Mouse (Mus musculus): ENCODE results near the gene Pld3.
A peak's percentile ranks its signal among the peaks of the same experiment; 100 is the strongest.

Gene Pld3

GRCm38 (mm10) chr7:27552931-27553513 is at the start of gene Pld3, which contains the start of gene 2310022A10Rik:
Gene Pld3 (minus strand): TSS chr7:27553218.
Gene 2310022A10Rik (plus strand): TSS chr7:27553233.
- DNase-seq (ENCODE audit: low read depth, low spot score), result peak; percentile 98

GRCm38 (mm10) chr7:27602161-27602560 is 49.1 kb upstream of the Pld3 start:
- peak; percentile 74 for DNase-seq (ENCODE audit: low read depth, low spot score)

- DNase-seq (ENCODE audit: low read depth, low spot score), result peak; percentile 97
Measured at GRCm38 (mm10) chr7:27601628-27602027, 48.6 kb upstream of the Pld3 start.

- no peak for DNase-seq (ENCODE audit: low read depth, low spot score)
Measured at GRCm38 (mm10) chr7:27598053-27598452, 45.0 kb upstream of the Pld3 start.

GRCm38 (mm10) chr7:27596586-27597503 is 43.8 kb upstream of the Pld3 start:
- DNase-seq (ENCODE audit: low read depth, low spot score), result no peak

GRCm38 (mm10) chr7:27592934-27593645 is 40.1 kb upstream of the Pld3 start:
- DNase-seq (ENCODE audit: low read depth, low spot score), result no peak

GRCm38 (mm10) chr7:27592217-27592929 is 39.4 kb upstream of the Pld3 start:
- peak; percentile 53 for DNase-seq (ENCODE audit: low read depth, low spot score)

GRCm38 (mm10) chr7:27591266-27592216 is 38.5 kb upstream of the Pld3 start, which contains the start of gene Akt2:
Gene Akt2 (plus strand): TSS chr7:27591552.
- peak; percentile 98 for DNase-seq (ENCODE audit: low read depth, low spot score)

- no peak for DNase-seq (ENCODE audit: low read depth, low spot score)
Measured at GRCm38 (mm10) chr7:27590566-27591213, 37.7 kb upstream of the Pld3 start.

- no peak for DNase-seq (ENCODE audit: low read depth, low spot score)
Measured at GRCm38 (mm10) chr7:27590088-27590487, 37.1 kb upstream of the Pld3 start.

- no peak for DNase-seq (ENCODE audit: low read depth, low spot score)
Measured at GRCm38 (mm10) chr7:27587741-27588140, 34.7 kb upstream of the Pld3 start.

GRCm38 (mm10) chr7:27586861-27587260 is 33.8 kb upstream of the Pld3 start:
- DNase-seq (ENCODE audit: low read depth, low spot score), result no peak

- DNase-seq (ENCODE audit: low read depth, low spot score), result no peak
Measured at GRCm38 (mm10) chr7:27580380-27581174, 27.6 kb upstream of the Pld3 start.

GRCm38 (mm10) chr7:27578465-27578864 is 25.4 kb upstream of the Pld3 start:
- DNase-seq (ENCODE audit: low read depth, low spot score), result no peak

- DNase-seq (ENCODE audit: low read depth, low spot score), result no peak
Measured at GRCm38 (mm10) chr7:27577589-27577988, 24.6 kb upstream of the Pld3 start.

- DNase-seq (ENCODE audit: low read depth, low spot score), result no peak
Measured at GRCm38 (mm10) chr7:27576914-27577313, 23.9 kb upstream of the Pld3 start.

- no peak for DNase-seq (ENCODE audit: low read depth, low spot score)
Measured at GRCm38 (mm10) chr7:27574124-27574880, 21.3 kb upstream of the Pld3 start.

- no peak for DNase-seq (ENCODE audit: low read depth, low spot score)
Measured at GRCm38 (mm10) chr7:27572133-27572532, 19.1 kb upstream of the Pld3 start.
